Mouse (Mus musculus) midbrain, embryonic 16.5 days (tissue): ENCODE results near the gene Pafah1b2. TPM values are rescaled to one million over a fixed set of nuclear protein-coding genes. Genes with fewer than 3 reads are reported as not detected.

ENCODE experiments used
- ATAC-seq: fragments of 200-750 bp; cut with Nextera tagmentation; 2 replicates; pipeline ENCODE4 v1.8.0; 2017; ENCODE audit warnings: moderate TSS enrichment
- H3K27ac ChIP-seq: fragments of 300-500 bp; sonication (generic); 2 replicates; pipeline ENCODE4 v1.5.1; 2014; ENCODE audit warnings: mild to moderate bottlenecking, low read length, mixed read lengths
- H3K27me3 ChIP-seq: fragments of 300-500 bp; sonication (generic); 2 replicates; pipeline ENCODE4 v1.6.1; 2014; ENCODE audit warnings: low read depth, low read length, mixed read lengths; ENCODE audit not compliant: control insufficient read depth, insufficient read depth
- H3K36me3 ChIP-seq: fragments of 300-500 bp; sonication (generic); 2 replicates; pipeline ENCODE4 v1.6.1; 2014; ENCODE audit warnings: mild to moderate bottlenecking, low read length, moderate library complexity, mixed read lengths; ENCODE audit not compliant: control insufficient read depth, insufficient read depth
- H3K4me1 ChIP-seq: fragments of 300-500 bp; sonication (generic); 2 replicates; pipeline ENCODE4 v1.6.1; 2014; ENCODE audit warnings: mild to moderate bottlenecking, low read length, mixed read lengths; ENCODE audit not compliant: control insufficient read depth, insufficient read depth
- H3K4me2 ChIP-seq: fragments of 300-500 bp; sonication (generic); 2 replicates; pipeline ENCODE4 v1.6.1; 2014; ENCODE audit warnings: mild to moderate bottlenecking, low read length, mixed read lengths
- H3K4me3 ChIP-seq: fragments of 300-500 bp; sonication (generic); 2 replicates; pipeline ENCODE4 v1.5.1; 2014; ENCODE audit warnings: low read depth, mild to moderate bottlenecking, low read length, moderate library complexity, mixed read lengths
- H3K9ac ChIP-seq: fragments of 300-500 bp; sonication (generic); 2 replicates; pipeline ENCODE4 v1.6.1; 2014; ENCODE audit warnings: low read depth, low read length, mixed read lengths
- H3K9me3 ChIP-seq: fragments of 300-500 bp; sonication (generic); replicated peaks from 2 replicates; pipeline ENCODE4 v1.6.1; 2014; ENCODE audit warnings: mild to moderate bottlenecking, low read length, mixed read lengths; ENCODE audit not compliant: control insufficient read depth, poor library complexity, severe bottlenecking
- WGBS: fragments of 180-500 bp; shearing (Covaris S2); extraction: QIAGEN DNeasy Blood & Tissue Kit; methylation state at CpG from one replicate; pipeline ENCODE4 v1.1.7; 2014; 5-methylcytosine and 5-hydroxymethylcytosine counted together
- polyA plus RNA-seq: library from polyadenylated mRNA; unstranded; fragments of >200 nt; fragmentation: Nextera tagmentation; extraction: Ambion mirVana; gene quantifications from 2 replicates; pipeline ENCODE4 v1.2.1, GENCODE M21; 2015

The Pafah1b2 gene
- polyA plus RNA-seq, 1 experiment from 2014 or later, result 287 TPM

DNA sequence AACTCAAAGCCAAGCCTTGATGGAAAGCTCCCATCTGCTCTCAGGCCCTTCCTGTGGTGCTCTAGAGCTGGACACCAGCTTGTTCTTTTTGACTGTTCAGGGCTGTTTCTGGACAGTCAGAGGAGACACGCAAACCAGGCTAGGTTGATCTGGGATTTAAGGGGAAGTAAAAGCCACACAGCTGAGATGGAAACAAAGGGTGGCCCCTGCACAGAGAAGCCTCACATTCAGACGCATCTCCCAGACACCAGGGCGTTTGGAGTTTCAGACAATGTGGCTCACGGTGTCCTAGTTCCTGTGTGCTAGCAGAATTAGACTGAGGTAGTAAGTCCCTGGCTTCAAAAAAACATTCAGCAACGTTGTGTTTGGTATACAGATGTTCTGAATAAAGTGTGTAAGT is 6.3 kb downstream of the Pafah1b2 start:
- H3K4me1 ChIP-seq, result no peaks in the 10 kb centered on the region
- H3K4me3 ChIP-seq, result no peak overlapping the region
- no peaks in the 10 kb centered on the region for H3K36me3 ChIP-seq
- H3K4me2 ChIP-seq, result no peak overlapping the region
- no peaks in the 10 kb centered on the region for H3K27me3 ChIP-seq
- H3K9me3 ChIP-seq, result no peaks in the 10 kb centered on the region
- H3K9ac ChIP-seq, result no peak overlapping the region
- WGBS, result 54% methylated on average over 5 of the region's 5 CpGs
- no peak for ATAC-seq
- no peak overlapping the region for H3K27ac ChIP-seq

DNA sequence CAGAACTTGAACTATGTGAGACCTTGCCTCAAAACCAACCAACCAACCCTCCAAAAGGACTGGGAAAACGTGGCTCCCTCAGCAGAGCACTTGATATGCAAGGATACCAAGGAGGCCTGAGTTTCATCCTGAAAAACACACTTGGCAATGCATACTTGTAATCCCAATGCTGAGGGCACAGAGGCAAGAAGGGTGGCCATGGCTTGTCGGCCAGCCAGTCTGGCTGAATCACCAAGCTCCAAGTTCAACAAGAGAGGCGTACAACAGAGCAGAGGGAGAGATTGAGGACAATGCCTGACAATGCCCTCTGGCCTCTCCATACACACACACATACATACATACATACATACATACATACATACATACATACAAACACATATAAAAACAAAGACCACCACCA is 8.0 kb downstream of the Pafah1b2 start:
- Histone ChIP-seq H3K4me3 (no peak overlapping the region), H3K4me2 (no peak overlapping the region), H3K27ac (no peak overlapping the region), H3K9ac (no peak overlapping the region), H3K27me3 (no peaks in the 10 kb centered on the region), H3K9me3 (no peaks in the 10 kb centered on the region), H3K36me3 (no peaks in the 10 kb centered on the region), H3K4me1 (no peaks in the 10 kb centered on the region)
- ATAC-seq, result no peak
- WGBS, result 66% methylated on average over 3 of the region's 3 CpGs

DNA sequence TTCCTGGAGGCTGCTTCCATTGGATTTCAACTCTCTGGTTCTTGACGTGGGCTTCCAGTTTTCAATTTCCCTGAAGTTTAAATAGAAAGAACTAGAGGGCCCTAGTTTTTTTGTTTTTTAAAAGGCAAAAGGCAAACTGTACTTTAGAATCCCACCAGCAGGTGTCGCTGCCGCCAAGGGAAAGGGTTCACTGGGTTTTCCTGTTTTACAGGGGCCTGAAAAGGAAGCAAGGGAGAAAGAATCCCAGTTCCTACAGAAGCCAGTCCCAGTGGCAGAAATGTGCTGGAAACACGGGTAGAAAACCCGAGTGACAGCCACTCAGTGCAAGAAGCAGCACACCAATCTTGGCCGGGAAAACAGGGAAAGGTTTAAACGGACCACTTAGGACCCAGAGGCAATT is 8.8 kb downstream of the Pafah1b2 start:
- no peak overlapping the region for H3K9ac ChIP-seq
- H3K36me3 ChIP-seq, result no peaks in the 10 kb centered on the region
- no peak overlapping the region for H3K27ac ChIP-seq
- no peaks in the 10 kb centered on the region for H3K27me3 ChIP-seq
- H3K4me1 ChIP-seq, result no peaks in the 10 kb centered on the region
- no peaks in the 10 kb centered on the region for H3K9me3 ChIP-seq
- H3K4me3 ChIP-seq, result no peak overlapping the region
- no peak for ATAC-seq
- no peak overlapping the region for H3K4me2 ChIP-seq
- WGBS, result 7% methylated on average over 7 of the region's 7 CpGs

DNA sequence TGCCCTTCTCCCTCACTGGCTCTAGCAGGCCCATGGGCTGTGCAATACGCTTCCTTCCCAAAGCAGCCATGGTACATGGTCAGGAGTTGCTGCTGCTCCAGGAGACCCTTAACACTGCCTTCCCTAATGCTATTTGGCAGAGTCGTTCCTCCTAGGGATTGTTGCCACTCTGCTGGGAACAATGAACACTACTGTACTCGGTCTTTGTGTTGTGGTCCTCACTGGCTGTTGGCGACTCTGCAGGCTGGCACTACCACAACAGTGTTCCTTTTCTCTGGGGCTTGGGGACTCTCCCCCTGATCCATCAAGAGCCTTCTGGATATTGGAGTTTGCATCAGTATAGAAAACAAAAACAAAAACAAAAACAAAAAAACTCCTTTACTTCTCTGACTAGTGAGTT is 13.5 kb downstream of the Pafah1b2 start:
- no peak for ATAC-seq
- no peak overlapping the region for H3K9ac ChIP-seq
- H3K9me3 ChIP-seq, result no peaks in the 10 kb centered on the region
- 69% methylated on average over 4 of the region's 4 CpGs for WGBS
- H3K27ac ChIP-seq, result no peak overlapping the region
- H3K4me2 ChIP-seq, result no peak overlapping the region
- no peak overlapping the region for H3K4me3 ChIP-seq
- no peaks in the 10 kb centered on the region for H3K4me1 ChIP-seq
- H3K36me3 ChIP-seq, result no peaks in the 10 kb centered on the region
- H3K27me3 ChIP-seq, result no peaks in the 10 kb centered on the region

DNA sequence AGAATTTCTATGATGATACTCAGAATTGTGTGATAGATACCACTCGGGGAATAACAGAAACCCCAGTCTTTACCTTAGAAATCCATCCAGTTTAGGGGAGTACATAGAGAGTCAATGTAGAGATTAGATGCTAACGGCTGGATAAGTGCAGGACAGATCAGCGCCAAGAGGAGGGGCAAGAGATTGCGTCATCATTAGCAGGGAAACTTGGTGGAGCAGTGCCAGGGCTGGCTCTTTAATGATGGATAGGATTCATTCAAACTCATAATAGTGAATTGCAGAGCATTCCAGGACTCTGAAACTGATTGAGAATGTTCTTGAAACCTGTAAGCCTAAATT is 27.3 kb downstream of the Pafah1b2 start:
- Histone ChIP-seq H3K36me3 (no peaks in the 10 kb centered on the region), H3K4me2 (peak overlapping the region; percentile 55)
- 1% methylated on average over 4 of the region's 4 CpGs for WGBS

DNA sequence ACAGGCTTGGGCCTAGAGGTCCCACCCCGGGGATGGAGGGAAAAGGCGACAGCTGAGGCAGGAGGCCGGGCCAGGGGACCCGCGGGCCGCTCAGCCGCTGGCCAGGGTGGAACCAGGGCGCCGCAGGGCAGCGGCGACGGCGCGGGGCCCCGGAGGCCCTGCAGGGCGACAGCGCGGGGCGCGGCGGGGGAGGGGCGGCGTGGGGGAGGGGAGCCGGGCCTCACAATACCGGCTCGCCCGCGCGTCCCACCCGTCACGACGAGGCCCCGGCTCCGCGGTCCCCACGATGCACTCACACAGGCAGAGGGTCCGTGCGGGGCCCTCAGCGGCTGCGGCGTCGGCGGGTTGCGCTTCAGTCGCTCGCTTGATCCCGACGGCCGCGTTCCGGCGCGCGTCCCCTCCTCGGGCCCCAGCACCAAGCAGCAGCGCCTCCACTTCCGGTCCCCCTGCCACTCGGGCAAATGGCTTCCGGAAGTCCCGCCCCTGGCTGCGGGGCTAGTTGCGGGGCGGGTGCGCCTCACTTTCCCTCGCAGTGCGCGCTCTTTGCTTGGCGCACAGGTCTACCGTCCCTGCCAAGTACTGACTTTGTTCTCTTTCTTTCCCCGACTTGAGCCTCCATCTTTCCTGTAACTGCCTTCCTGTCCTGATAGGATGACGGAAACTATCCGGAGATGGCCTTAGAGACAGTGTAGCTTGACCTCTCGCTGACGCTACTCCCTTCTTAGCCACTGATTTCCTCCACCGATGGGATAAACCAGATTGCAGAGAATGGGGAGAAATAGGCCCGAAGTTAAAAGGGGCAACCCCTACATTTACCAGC is 27.9 kb downstream of the Pafah1b2 start:
- H3K27me3 ChIP-seq, result no peaks in the 10 kb centered on the region
- peak overlapping the region; percentile 94 for H3K27ac ChIP-seq
- peak overlapping the region; percentile 97 for H3K9ac ChIP-seq
- H3K36me3 ChIP-seq, result no peaks in the 10 kb centered on the region
- H3K4me3 ChIP-seq, result peak overlapping the region; percentile 97
- peak overlapping the region; percentile 98 for H3K4me2 ChIP-seq
- peaks cover 30% of the 10 kb centered on the region for H3K4me1 ChIP-seq
- H3K9me3 ChIP-seq, result no peaks in the 10 kb centered on the region
- ATAC-seq, result peak; percentile 94
- WGBS, result 0% methylated on average over 48 of the region's 76 CpGs

More for the DNA sequence above, 27.3 kb downstream of the Pafah1b2 start:
- Histone ChIP-seq H3K9ac (peak overlapping the region; percentile 97), H3K27me3 (no peaks in the 10 kb centered on the region), H3K4me3 (peak overlapping the region; percentile 97), H3K27ac (peak overlapping the region; percentile 94), H3K4me1 (peaks cover 29% of the 10 kb centered on the region), H3K9me3 (no peaks in the 10 kb centered on the region)
- peak; percentile 84 for ATAC-seq

DNA sequence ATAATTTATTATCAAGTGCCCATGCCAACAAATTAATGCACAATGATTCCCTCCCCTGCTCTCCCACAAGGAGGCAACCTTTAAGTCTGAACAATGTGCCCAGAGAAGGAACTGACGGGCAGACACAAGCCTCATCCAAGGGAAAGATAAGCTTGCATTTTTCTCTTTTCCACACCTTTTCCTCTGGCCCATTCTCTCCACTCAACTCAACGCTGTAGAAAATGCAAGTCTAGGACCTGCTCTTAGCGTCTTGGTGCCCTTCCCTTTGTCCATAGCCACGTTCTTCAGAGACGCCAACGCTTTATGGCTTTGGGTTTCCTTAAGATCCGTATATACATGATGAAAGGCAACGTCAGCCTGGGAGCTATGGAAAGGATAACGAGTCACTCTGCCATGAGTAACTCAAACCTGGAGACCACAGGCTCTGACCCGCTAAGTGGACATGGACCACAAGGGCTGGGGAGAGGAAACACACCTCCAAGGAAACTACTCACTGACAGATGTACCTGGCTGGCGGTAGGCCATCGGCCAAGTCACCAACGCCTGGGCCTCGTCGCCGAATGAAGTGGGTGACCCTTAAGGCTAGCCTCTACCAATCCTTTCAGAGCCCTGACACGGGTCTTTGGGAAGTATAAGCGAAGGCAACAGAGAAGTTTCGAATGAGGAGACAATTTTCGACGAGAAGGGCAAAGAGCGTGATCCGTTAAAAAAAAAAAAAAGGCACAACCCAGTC is 28.6 kb downstream of the Pafah1b2 start:
- peak overlapping the region; percentile 97 for H3K9ac ChIP-seq
- H3K4me3 ChIP-seq, result peak overlapping the region; percentile 97
- H3K9me3 ChIP-seq, result no peaks in the 10 kb centered on the region
- H3K4me2 ChIP-seq, result peak overlapping the region; percentile 98
- H3K27ac ChIP-seq, result peak overlapping the region; percentile 94
- WGBS, result under 1% methylated on average over 23 of the region's 23 CpGs
- H3K27me3 ChIP-seq, result no peaks in the 10 kb centered on the region
- no peaks in the 10 kb centered on the region for H3K36me3 ChIP-seq
- ATAC-seq, result no peak
- peaks cover 30% of the 10 kb centered on the region for H3K4me1 ChIP-seq

DNA sequence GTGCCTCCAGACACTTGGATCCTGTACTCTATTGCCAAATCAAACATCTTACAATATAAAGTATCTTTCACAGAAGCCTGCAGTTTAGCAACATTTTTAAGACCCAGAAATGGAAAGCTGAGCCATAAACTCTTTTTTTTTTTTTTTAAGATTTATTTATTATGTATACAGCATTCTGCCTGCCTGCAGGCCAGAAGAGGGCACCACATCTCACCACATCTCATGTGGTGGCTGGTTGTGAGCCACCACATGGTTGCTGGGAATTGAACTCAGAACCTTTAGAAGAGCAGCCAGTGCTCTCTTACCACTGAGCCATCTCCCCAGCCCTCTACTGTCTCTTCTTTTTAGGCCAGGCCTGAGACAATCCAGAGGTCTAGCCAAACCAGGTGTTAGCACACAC is 31.2 kb downstream of the Pafah1b2 start:
- Histone ChIP-seq H3K9me3 (no peaks in the 10 kb centered on the region), H3K9ac (no peak overlapping the region)

DNA sequence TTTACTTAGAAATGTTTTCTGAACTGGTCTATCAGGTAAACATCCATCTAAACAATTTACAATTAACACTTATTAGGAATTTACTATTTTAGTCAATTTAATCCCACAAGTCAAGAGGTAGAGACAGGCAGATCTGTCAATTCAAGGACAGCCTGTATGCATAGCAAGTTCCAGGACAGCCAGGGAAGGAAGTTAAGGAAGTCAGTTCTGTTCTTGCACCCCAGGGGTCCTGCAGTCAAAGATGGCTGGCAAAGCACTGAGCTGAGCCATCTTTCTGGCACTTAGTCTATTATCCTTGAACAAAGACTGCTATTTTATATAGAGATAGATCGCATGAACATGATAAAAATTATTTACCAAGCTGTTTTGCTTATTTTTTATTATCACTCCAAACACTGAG is 31.9 kb downstream of the Pafah1b2 start:
- ATAC-seq, result no peak
- no peak overlapping the region for H3K4me3 ChIP-seq
- no peak overlapping the region for H3K9ac ChIP-seq
- H3K4me2 ChIP-seq, result no peak overlapping the region
- 85% methylated on average over 1 of the region's 1 CpGs for WGBS
- peaks cover 33% of the 10 kb centered on the region for H3K4me1 ChIP-seq
- peaks cover 6% of the 10 kb centered on the region; the same call in 1 of the 2 replicates for H3K36me3 ChIP-seq
- no peaks in the 10 kb centered on the region for H3K9me3 ChIP-seq
- no peak overlapping the region for H3K27ac ChIP-seq
- no peaks in the 10 kb centered on the region for H3K27me3 ChIP-seq

More for the DNA sequence above, 31.2 kb downstream of the Pafah1b2 start:
- H3K27ac ChIP-seq, result no peak overlapping the region
- H3K27me3 ChIP-seq, result no peaks in the 10 kb centered on the region
- no peak overlapping the region for H3K4me3 ChIP-seq
- 0 out of 2 replicates have a peak, but pooled peaks cover 4% of the 10 kb centered on the region for H3K36me3 ChIP-seq
- no peak overlapping the region for H3K4me2 ChIP-seq
- ATAC-seq, result no peak
- H3K4me1 ChIP-seq, result peaks cover 33% of the 10 kb centered on the region
